Mouse (Mus musculus): ENCODE results near the gene Ice1.

Ice1 gene

DNA sequence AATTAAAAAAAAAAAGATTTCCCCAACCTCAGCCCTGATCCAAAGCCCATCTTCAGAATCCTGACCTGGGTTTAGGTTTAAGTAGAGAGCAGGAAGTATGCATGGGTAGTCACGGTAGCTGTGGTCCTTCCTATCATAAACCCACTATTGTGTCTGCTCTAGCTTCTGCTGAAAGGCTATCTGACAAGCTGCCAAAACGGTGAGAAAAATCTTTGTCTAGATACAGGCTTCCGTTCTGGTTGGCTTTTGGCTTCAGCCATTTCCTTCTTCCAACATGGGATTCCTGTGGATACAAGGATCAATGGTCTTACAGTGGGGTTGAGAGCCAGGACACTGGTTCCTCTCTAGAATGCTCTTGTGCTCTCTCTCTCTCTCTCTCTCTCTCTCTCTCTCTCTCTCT is 2.2 kb upstream of the Ice1 start:
- no peak for DNase-seq (ENCODE audit: low spot score in 2 of 2)

DNA sequence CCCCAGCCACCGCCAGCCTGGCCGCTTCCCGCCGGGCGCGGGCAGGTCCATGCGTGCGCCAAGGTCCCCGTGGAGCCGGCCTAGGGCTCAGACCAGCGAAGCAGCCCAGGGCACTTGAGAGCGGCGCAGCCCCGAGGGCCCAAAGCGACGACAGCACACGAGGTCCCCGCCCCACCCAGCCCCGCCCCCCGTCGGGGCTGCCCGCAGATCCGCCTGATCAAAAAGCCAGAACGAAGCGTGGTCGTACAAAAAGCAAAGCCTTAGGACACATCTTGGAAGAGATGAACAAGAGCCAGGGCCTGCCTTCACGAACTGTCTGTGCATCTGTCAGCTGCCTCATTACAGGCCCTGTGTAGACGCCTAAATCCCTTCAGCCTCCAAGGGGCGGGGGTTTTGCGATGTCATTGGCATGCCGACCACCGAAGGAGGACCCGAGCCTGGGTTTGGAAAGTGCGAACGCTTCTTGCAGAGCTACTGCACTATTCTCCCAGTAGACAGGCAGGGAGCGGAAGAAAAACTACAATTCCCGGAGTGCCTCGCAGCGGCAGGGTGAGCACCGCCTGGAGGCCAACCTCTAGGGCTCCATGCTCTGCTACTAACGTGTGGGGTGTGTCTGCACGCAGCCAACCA is 343 bp upstream of the Ice1 start:
- DNase-seq (ENCODE audit: low spot score in 2 of 2) = peak; percentile 90 to 91

DNA sequence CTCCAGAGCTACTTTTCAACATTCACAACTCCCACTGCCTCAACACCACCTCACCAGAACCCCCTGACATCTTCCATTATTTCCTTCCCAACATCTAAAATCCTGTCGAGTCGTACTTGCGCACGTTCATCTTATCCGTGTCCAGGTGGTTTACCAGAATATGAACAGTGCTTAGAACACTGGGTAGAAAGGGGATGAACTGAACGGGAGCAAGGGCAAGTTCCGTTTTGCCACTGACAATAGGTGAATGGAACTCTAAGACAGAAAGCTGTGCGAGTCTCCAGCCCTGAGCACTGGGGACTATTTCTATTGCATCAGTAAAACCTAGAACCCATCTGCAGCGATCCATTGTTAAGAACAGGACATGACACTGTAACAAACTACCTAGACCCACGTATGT is 728 bp downstream of the Ice1 start:
- DNase-seq (ENCODE audit: low spot score in 2 of 2) = no peak

DNA sequence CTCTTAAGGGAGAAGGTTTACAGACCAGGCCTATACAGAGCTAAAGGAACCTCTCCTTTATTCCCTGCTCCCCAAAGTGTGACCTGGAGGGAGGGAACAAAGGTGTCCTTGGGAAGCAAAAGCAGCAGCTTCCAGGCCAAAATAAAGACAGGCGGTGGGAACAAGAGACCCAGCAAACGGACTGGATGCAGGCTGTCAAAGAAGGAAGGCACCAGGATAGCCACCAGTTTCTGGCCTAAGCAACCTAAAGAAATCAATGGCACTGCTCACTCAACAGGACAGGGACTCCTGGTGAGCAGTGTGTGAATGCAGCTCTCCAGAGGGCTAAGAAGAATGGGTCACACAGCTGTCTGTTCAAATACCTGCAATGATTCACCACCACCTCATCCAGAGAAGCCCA is 1.8 kb downstream of the Ice1 start:
- DNase-seq (ENCODE audit: low spot score in 2 of 2) = no peak

DNA sequence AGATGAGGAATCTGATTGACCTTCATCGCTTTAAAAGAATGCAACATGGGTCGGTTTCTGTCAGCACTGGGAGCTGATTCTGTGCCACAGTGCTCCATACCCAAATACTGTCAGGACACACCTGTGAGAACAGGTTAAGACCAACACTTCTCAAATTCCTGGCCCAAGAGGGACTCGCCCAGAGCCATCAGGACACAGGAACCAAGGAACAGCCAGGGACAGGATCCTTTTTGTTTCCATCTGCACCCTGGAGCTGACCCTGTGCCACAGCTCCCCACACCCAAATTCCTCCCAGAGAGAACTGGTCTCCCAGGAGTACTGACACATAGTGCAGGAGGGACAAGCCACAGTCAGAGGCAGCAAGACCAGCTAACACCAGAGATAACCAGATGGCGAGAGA is 11.0 kb downstream of the Ice1 start:
- DNase-seq (ENCODE audit: low spot score in 2 of 2) = no peak

DNA sequence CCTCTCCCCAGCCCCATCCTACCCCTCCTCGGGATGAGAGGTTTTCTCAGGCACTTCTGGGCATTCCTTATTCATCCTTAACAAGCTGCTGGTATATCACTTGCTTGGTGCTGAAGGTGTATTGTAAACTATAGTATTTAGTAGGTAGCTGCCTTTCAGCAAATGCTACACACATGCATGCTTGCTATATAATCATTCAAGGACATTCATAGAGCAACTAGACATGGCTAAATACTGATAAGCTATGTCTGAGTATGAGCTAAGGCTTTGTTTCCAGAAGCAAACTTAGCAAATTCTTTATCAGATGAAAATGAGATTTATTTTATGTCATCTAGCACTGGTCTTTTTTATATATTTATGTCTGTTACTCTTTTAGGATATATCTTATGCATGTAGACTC is 11.8 kb downstream of the Ice1 start:
- no peak for DNase-seq (ENCODE audit: low spot score in 2 of 2)

DNA sequence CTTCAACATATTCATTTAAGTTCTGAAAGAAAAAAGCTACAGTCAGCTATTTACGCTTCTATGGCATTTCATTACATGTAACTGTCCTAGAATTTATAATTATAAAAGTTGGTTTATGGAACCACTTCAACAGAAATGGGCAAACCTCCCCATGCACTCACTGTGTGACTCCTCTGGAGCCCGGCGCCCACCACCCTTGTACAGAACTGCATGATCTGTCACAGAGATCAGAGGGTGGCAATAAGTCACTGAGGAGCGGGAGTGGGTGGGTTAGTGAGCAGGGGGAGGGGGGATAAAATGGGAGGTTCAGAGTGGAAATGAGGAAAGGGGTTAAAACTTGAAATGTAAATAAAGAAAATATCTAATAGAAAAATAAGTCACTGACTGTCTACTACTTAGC is 13.0 kb downstream of the Ice1 start:
- DNase-seq (ENCODE audit: low spot score in 2 of 2) = no peak

DNA sequence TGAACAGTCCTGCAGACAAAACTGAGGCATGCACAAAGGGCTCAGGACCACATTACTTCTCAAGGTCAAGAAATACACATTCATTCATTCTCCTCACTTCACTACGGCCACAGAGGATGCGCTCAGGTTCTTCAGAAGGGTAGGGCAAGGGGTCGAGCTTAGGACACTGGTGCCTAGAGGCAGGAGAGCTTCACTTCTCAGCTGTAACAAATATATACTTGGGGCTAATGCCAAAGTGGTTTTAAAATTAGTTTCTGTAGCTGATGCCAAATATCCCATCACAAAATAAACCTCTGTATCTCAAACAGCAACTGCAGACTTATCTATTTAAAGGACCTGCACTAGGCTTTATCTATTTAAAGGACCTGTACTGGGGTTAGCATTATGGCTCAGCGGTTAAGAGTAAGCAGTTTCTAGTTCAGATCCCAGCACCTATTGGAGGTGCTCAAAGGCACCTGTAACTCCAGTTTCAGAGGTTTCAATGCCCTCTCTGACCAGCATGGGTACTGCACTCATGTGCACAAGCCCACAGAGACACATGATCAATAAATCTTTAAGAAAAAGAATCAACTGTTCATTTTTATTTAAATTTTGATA is 14.9 kb downstream of the Ice1 start:
- DNase-seq (ENCODE audit: low spot score in 2 of 2) = no peak

DNA sequence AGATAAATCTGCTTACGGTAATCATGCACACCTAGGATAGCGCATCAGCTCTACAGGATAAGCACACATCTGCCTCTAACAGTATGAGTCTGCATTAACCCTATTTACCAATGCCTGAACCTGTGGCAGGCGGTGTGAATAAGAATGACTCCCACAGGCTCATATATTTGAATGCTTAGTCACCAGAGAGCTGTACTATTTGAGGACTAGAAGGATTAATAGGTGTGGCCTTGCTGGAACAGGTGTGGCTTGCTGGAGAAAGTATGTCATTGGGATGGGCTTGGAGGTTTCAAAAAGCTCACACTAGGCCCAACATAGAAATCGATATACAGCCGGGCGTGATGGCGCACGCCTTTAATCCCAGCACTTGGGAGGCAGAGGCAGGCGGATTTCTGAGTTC is 15.9 kb downstream of the Ice1 start:
- DNase-seq (ENCODE audit: low spot score in 2 of 2) = no peak

DNA sequence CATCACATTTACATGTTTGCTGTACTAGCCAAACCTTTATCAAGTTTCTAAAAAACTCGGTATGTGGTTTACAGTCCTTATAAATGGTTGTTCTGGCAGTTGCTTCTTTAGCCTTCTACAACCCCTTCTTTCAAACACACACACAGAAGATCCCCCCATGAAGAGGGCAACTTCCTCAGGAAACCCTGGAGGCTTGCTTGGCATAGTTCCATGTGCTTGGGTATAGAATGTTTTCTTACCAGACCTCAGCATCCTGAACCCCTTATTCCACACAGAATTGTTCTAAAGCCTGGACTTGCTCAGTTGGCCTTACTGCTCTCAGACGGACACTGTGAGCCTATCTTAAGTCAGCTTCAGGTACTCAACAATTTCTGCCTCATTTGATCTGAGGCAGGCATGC is 24.6 kb downstream of the Ice1 start:
- no peak for DNase-seq (ENCODE audit: low spot score in 2 of 2)

DNA sequence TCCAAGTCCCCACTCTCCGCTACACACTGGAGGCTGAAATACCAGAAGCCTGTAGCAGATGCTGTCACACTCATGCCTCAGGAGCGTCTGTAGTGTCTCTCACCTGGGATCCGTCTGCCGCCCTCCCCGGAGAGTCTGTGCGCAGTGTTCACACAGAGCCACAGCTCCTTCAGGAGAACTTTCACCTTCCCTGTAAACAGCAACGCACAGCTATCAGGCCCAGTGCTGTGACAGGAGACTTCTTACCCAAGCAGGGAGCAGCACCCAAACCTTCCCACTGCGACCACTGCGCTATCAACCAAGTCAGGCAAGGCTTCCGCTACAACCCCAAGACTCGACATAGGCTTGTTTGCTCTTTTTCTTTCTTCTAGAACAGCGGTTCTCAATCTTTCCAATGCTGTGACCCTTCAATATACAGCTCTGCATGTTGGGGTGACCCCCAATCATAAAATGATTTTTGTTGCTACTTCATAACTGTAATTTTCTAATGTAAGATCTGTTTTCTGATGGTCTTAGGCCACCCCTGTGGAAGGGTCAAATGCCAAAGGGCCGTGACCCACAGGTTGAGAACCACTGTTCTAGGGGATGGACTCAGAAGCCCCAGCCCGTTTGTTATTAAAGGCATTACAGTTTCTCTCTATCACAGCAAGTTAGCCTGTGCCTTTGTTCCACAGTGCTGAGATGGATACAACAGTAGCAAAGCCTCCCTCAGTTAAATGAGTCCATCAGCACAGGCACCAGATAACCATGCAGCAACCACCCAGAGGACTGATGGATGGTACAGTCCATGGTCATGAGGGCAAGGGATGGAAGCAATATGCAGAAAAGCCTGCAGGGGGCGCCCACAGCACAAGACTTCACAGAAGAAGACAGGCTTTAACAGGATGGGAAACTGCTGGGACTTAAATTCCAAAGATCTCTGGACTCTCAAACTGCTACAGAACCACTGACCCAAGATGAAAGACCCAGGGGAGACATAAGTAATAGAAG is 26.7 kb downstream of the Ice1 start:
- DNase-seq (ENCODE audit: low spot score in 2 of 2) = peak in 1 of 2 experiments; percentile 62

DNA sequence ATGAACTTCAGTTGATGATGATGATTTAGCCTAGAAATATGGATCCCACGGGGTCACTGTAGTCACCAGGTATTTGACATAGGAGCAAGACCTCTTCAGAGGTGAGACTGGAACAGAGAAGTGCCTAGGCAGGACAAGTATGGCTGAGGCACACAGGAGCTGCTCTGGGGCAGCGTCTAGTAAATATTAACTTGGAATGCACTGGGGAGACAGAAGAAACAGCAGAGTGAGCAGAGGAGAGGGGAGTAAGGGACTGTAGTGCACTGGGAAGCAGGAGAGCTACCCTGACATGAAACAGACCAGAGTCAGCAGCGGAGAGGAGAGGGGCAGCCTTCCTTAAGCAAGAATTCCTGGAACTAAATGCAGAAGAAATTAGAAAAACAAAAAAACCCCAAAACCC is 27.8 kb downstream of the Ice1 start:
- DNase-seq (ENCODE audit: low spot score in 2 of 2) = no peak

DNA sequence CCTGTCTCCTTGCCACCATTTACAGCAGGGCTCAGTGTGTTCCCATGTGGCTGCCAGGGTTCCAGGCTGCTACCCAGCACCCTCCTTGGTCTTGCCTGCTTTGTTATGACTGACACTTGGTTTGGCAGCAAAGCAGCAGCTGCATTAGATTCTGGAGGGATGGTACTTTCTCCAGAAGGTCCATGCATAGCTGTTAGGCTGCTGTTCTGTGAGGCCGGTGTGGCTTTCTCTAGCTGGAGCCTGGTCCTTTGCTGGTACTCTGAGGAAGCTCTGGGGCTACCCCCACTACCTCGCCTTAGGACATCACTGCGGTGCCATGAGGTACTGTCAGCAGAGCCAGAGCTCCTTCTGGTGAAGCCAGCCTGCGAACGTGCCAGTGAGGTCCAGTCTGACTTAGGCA is 32.1 kb downstream of the Ice1 start:
- DNase-seq (ENCODE audit: low spot score in 2 of 2) = no peak

DNA sequence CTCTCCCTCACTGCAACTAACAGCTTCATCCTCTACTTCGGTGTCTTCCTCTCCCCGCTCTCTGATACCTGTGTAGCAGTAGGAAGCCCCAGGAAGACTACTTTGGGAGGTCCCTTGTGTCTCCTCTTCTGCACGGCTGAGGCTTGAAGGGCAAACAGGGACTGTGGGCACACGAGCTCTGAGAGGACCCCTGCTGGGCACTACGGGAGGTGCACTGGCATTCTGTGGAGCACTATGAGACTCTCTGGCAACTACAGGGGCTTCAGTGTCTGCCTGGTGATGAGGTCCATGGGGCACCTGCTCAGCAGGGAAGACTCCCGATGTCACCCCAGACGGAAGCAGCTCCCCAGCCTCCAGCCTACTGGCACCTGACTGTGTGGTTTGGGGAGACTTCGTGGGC is 32.7 kb downstream of the Ice1 start:
- DNase-seq (ENCODE audit: low spot score in 2 of 2) = no peak

DNA sequence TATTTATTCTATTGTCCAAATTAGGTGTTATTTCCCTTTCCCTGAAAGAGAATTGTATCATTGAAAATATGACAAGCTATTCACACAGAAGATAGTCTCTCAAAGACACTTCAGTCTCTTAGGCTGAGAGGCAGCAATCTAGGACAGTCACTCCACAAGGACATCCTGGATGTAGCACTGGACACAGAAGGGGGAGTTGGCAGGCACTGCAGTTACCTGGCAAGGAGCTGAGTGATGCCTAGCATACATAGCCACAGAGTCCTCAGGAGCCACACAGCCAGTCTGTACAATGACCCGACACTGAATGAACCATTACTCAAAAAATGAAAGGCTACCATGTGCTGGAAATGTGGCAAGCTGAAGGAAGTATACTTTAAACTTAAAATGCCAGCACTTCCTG is 35.9 kb downstream of the Ice1 start:
- DNase-seq (ENCODE audit: low spot score in 2 of 2) = no peak

DNA sequence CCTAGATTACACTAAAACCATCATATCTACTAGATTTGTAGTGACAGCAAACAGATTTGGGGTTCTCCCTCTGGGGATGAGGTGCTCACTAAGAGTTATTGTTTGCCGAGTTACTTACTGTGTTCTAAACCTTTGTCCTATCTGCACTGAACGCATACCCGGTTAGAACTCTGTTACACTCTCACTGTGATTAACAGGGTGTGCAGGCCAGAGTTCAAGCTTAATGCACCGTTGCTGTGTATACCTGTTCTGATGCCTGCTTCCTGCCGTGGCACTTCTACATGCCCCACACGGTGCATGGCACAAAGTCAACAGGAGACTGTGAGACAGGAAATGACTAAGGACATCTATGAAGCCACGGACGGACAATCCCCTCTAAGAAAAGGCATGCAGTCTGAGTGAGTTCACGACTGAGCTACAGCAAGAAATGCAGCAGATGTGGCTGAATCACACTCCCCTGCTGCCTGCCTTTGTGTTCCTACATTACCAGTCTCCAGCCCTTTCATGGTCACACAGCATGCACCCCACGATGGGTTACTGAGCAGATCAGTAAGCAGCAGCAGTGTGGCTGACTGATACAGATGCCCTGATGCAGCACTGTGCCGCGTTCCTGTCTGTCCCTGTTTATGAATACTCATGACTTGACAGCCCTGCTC is 37.3 kb downstream of the Ice1 start:
- DNase-seq (ENCODE audit: low spot score in 2 of 2) = no peak

DNA sequence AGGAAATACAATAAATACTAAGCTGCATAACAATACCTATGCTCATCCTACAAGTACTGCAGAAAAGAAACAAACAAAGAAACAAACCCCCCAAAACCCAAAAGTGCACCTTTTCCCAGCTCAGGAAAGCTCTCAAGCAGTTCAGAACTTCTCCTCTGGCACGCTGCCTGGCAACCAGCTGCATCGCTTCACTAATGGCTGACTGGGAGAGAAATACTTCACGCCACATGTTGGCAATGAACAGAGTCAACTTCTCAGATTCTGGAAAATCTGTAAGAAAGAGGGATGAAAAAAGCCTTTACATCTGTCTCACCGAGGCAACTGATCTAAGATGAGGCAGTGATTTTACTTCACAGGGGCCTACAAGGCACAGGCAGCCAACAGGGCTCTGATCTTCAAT is 38.5 kb downstream of the Ice1 start:
- no peak for DNase-seq (ENCODE audit: low spot score in 2 of 2)

DNA sequence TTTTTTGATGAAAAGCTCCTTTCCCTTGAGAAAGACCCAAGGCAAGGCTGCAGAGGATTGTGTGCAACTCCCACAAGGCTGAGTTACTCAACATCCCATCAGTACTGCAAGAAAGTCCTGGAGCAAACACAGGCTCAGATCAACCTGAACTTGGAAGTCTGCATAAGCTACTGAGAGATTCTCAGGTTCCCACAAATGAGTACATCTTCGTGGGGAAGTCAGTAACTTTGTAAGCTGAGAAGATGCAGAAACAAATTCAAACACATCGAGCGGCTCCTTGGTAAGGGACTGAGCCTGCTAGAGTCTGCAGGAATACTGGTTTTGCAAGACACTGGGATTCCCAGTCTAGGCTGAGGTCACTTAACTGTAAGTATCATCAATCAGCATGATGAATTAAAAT is 40.5 kb downstream of the Ice1 start:
- DNase-seq (ENCODE audit: low spot score in 2 of 2) = no peak

DNA sequence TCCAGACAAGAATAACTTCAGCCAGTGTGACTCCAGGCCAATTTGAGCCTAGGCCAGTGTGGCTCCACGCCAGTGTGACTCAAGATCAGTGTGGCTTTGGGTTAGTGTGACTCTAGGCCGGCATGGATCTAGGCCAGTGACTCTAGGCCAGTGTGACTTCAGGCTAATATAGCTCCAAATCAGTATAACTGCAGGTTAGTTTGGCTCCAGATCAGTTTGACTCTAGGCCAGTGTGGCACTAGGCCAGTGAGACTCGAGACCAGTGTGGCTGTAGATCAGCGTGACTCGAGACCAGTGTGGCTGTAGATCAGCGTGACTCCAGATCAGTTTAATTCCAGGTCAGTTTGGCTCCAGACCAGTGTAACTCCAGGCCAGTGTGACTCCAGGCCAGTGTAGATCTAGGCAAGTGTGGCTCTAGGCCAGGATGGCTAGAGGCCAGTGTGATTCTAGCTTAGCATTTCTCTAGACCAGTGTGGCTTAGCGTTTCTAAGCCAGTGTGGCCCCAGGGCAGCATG is 47.1 kb downstream of the Ice1 start:
- no peak for DNase-seq (ENCODE audit: low spot score in 2 of 2)

DNA sequence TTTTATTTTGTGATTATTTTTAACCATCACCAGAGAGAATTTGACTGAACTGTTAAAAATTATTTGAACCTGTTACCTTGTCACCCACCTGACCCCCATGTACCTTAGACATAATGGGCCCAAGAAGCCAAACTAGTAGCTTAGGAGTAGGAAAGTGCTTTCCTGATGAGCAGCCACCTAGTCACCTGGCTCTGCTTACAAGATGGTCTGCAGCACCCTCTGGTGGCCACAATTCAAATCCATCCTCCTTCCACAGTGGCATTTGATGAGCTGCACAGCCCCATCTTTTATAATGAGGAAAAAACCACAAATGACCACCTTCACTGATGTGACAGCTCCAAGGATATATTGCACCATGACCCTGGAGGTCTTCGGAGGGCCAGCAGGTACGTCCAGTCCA is 50.5 kb downstream of the Ice1 start:
- DNase-seq (ENCODE audit: low spot score in 2 of 2) = peak in 1 of 2 experiments; percentile 52

DNA sequence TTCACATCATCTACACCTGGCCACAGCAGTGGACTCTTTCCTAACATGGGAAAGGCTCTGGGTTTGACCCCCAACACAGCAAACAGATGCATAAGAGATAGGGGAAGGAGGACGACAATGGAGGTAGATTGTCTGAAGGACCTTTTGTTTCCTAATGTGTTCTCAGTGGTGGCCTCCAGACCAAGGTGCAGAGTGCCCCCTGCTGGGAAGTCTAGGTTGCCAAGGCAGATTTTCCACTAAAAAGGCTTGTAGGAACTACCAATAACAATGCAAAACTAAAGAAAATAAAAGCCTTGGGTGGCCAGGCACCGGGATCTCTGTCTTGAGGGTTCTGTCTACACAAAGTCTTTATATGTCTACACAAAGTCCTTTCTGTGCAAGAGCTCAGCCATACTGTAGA is 54.9 kb downstream of the Ice1 start:
- peak in 1 of 2 experiments; percentile 17 for DNase-seq (ENCODE audit: low spot score in 2 of 2)

DNA sequence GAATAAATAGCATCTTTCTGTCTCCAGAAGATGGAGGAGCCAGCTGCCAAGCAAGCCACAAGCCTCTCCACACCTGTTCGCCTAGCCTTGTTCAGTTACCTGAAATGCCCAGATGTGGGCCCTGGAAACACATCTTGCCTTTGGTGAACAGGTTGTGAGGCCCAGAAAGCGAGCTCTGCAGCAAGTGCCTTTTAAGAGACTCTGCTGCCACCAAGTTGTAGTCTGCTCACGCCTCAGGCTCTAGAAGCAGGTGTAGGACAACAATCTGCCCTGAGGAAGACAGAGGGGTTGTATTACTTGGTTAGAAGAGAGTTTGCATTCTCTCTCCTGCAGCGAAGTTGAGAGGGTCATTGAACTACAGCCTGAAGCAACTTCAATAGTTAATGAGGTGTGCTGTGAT is 55.9 kb downstream of the Ice1 start:
- no peak for DNase-seq (ENCODE audit: low spot score in 2 of 2)
